Mouse (Mus musculus): ENCODE data around the gene Psmb1. TPM values are rescaled to one million over a fixed set of nuclear protein-coding genes. Genes with fewer than 3 reads are reported as not detected.

The Psmb1 gene
- polyA plus RNA-seq, 1 experiment, result 58.3 TPM

DNA sequence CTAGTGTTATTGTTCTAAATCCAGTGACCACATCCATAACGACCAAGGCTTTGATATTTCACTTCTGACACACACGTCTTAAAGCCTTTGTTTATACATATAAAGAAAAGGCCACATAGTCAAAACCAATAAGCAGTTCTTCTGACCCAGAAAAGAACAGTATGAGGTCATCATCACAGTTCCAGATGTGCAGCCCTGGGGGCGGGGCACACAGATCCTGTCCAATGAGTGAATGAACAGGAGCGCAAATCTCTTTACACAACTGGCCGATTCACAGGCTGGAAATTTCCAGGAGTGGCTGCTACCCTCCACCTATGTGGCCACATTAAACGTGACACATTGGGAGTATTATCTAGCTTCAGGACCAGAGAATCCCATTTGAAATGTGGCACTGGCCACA, 70.1 kb downstream of the Psmb1 start:
- no peaks in the 10 kb centered on the region for H3K27me3 ChIP-seq (ENCODE audit: control insufficient read depth, insufficient read depth, low read length)
- H3K4me1 ChIP-seq (ENCODE audit: control insufficient read depth, insufficient read depth, low read length), result no peaks in the 10 kb centered on the region
- peaks cover 1% of the 10 kb centered on the region; the same call in 1 of the 2 replicates for H3K36me3 ChIP-seq (ENCODE audit: control insufficient read depth, insufficient read depth, low read length)
- TF ChIP-seq POLR2A (IDR thresholded peaks at IDR 0.05; ENCODE audit: control insufficient read depth, low read depth, low read length) (no peak), CTCF (IDR thresholded peaks at IDR 0.05; ENCODE audit: control insufficient read depth, insufficient read depth, insufficient replicate concordance, low read depth, low read length) (no peak)
- no peak overlapping the region for H3K27ac ChIP-seq (ENCODE audit: control insufficient read depth, insufficient read depth, low read depth, low read length)
- H3K4me3 ChIP-seq (ENCODE audit: control insufficient read depth, low read depth, low read length), result no peak overlapping the region

DNA sequence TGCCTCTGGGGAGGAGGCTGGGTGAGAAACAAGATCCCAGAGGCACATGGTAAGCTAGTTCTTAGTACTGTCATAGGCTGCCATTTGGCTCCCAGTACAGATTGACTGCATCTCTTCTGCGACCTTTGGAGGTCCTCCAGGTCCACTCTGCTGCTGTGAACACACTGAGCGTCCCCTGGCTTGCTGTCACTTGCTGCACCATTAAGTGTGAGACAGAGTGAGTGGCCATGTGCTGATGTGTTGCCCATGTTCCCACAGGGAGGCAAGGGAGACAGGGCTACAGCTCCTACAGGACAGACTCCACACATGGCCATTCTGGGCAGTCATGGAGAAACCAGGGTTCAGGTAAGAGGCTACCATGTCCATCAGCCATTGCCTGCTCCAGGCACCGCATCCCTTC, 73.6 kb downstream of the Psmb1 start:
- TF ChIP-seq CTCF (IDR thresholded peaks at IDR 0.05; ENCODE audit: control insufficient read depth, insufficient read depth, insufficient replicate concordance, low read depth, low read length) (no peak), POLR2A (IDR thresholded peaks at IDR 0.05; ENCODE audit: control insufficient read depth, low read depth, low read length) (no peak)
- Histone ChIP-seq H3K27ac (ENCODE audit: control insufficient read depth, insufficient read depth, low read depth, low read length) (no peak overlapping the region), H3K4me1 (ENCODE audit: control insufficient read depth, insufficient read depth, low read length) (no peaks in the 10 kb centered on the region), H3K36me3 (ENCODE audit: control insufficient read depth, insufficient read depth, low read length) (peaks cover 2% of the 10 kb centered on the region; the same call in 1 of the 2 replicates), H3K27me3 (ENCODE audit: control insufficient read depth, insufficient read depth, low read length) (no peaks in the 10 kb centered on the region), H3K4me3 (ENCODE audit: control insufficient read depth, low read depth, low read length) (no peak overlapping the region)

Other genes starting within 250 kb of the Psmb1 start
- gene Dll1, start 122.9 kb downstream of the Psmb1 start, polyA plus RNA-seq (2012; rRNA removed), result 0.78 and 1.2 TPM in 2 replicates
- 16.5 and 16.8 TPM in 2 replicates for gene Fam120b, start 103.5 kb downstream of the Psmb1 start, polyA plus RNA-seq (2012; rRNA removed)
- gene Tbp, start 137 bp upstream of the Psmb1 start, polyA plus RNA-seq (2012; rRNA removed), result 230 and 281 TPM in 2 replicates
- 8.5 and 9.0 TPM in 2 replicates for gene Pdcd2, start 27.6 kb upstream of the Psmb1 start, polyA plus RNA-seq (2012; rRNA removed)
- 2.9 and 3.2 TPM in 2 replicates for gene Prdm9, start 64.6 kb upstream of the Psmb1 start, polyA plus RNA-seq (2012; rRNA removed)
- gene Chd1, start 205.2 kb upstream of the Psmb1 start, polyA plus RNA-seq (2012; rRNA removed), result 4.0 and 4.6 TPM in 2 replicates